Mouse (Mus musculus): Measurements from ENCODE around the gene Klhl3.

- no peak for TF ChIP-seq CTCF (IDR thresholded peaks at IDR 0.05; ENCODE audit: low read depth, low read length)
- TF ChIP-seq POLR2A (IDR thresholded peaks at IDR 0.05; ENCODE audit: borderline replicate concordance, low read depth, low read length), result no peak
These were observed 1.8 kb upstream of the Klhl3 start for GRCm38 (mm10) chr13:58115227-58115626.

Data from bone marrow macrophage, adult 2 months (primary cell).